Mouse (Mus musculus) right cerebral cortex, postnatal 14 days (tissue): ENCODE data around the gene 2410015M20Rik.
A peak's percentile ranks its signal among the peaks of the same experiment; 100 is the strongest.

ENCODE experiments used
- DNase-seq: peaks from one replicate; pipeline ENCODE4 v3.0.0; 2022

2410015M20Rik gene

DNA sequence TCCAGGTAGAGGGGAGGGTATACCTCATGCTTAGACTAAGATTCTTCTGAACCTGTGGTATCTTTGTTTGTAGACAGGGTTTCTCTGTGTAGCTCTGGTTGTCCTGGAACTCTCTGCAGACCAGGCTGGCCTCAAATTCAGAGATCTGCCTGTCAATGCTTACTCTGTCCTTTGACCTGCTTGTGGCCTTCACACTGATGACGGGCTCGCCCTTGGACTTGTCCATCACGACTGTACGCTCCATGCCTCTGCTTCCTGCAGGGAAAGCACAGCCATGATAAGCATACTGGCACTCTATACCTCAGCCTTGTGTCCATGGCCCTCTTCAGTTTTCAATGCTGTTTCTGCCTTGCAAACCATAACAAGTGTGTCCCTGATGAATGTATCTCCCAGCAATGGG lies 42.2 kb downstream of the 2410015M20Rik start:
- no peak for DNase-seq

DNA sequence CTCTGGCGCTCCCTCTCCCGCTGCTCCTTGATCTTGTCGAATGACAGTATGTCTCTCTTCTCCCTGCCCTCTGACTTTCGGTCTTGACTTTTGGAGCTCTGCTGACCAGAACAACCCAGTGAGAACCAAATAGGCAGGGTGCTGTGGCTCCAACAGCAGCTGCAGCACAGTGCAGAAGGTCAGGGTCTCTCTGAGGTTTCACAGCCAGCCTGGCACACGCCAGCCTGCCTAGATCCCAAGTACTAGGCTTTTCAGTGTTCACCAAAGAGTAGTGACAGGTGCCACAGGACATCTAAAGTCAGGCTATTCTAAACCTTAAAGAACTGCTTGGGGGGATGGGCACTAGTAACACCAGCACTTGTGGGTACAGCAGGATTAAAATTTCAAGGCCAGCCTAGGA lies 42.7 kb downstream of the 2410015M20Rik start:
- DNase-seq: no peak

DNA sequence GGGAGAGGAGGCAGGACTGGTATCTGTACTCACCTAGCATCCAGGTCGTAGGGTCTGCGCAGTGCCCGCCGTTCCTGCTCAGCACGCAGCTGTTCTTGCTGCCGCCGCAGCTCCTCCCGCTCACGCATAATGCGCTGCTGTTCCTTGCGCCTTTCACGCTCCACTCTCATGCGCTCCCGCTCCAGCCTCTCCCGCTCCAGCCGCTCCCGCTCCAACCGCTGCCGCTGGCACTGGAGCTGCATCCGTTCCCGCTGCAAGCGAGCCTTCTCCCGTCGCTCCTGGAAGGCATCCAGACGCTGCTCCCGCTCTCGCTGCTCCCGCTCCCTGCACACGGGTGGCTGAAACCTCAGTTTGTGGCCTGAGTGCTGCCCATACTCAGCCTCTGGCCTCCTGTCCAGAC lies 43.3 kb downstream of the 2410015M20Rik start:
- DNase-seq: peak; percentile 38

DNA sequence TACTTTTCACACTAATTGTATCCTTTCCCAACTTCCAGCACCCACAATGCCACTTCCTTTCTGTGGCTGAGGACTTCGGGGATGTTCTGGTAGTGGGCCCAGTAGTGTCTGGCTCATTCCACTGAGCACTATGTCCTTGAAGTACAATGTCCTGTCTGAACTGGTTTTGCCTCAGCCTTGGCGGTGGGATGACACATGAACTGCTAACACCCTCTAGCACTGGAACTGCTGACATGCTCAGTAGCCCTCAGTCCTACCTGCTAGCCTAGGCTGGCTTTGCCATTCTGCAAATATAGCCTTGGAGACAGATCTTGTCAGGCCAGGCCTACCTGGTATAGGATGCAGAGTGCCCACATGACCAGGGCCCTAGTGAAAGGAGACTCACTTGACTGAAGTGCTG lies 47.7 kb downstream of the 2410015M20Rik start:
- no peak for DNase-seq

DNA sequence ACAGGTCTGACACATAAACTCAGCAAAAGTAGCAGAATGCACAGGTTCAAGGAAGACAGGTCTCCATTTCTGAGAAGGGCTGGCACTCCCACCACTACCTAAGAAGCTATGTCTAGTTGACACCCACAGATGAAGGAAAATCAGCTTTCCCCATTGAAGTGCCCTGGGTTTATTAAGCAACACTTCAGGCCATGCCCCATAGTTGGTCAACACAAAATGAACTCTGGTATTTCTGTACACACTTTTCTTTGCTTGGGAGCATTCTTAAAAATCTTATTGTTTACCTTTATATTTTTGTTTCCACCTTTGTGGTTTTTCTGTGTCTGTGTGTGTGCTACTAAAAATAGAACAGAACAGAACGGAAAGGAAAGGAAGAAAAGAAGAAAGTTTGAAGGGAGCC lies 49.4 kb downstream of the 2410015M20Rik start:
- DNase-seq: no peak

DNA sequence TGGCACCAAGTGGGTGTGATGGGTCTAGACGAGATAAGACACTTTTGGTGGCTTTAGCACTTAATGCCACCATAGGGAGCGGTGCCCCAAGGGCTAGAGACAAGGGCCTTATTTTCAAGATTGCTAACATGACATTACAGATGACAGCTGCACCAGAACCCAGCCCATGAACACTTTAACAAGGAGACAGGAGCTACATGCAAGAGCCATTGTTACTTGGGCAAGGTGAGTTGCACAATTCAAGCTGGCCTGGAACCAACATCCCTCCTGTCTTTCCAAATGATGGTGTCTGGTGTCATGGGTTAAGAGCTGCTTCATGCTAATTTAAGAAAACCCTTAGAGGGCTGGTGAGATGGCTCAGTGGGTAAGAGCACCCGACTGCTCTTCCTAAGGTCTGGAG lies 50.2 kb downstream of the 2410015M20Rik start:
- no peak for DNase-seq

DNA sequence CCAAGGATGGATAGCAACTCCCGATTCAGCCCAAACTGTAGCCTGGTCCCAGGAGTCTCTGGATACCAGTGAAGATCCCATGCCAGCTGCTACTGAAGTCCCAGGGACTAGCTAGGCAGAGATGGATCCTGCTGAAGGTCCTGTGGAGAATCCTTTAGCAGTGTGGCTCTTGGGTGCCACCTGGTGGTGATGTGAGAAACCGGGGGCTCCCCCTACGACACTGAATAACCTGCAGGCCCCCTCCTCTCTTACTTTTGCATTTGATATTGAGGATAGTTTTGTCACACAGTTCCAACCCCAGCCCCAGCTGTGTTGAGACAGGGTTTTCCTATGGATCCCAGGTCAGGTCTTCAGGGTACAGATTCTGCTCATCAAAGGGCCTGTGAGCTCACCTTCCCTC lies 51.1 kb downstream of the 2410015M20Rik start:
- DNase-seq: peak; percentile 72
